Mouse (Mus musculus): ENCODE results near the gene Tep1.
"Not testable (repeated sequence)": the region's sequence is repeated elsewhere in the genome, so short reads cannot be mapped to it uniquely, and the experiment has no call there.

Gene Tep1

DNA sequence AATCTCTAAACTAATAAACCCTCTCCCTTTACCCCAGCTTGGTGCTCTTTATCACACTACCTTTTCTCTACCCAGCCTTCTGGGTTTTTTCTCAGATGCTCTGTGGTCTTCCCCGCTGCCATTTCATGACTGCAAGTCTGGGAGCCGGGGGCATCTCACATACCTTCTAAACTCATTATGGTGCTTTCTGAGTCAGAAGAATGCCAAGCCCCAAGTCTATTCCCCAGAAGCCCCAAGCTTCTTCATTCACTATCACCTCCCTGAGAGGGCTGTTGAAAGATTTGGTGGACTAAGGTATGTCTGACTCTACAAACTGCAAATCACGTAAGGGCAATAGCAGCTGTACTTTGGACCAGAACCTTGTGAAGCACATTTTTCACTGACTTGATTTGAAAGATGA, 3.4 kb downstream of the Tep1 start:
- no peak for DNase-seq

DNA sequence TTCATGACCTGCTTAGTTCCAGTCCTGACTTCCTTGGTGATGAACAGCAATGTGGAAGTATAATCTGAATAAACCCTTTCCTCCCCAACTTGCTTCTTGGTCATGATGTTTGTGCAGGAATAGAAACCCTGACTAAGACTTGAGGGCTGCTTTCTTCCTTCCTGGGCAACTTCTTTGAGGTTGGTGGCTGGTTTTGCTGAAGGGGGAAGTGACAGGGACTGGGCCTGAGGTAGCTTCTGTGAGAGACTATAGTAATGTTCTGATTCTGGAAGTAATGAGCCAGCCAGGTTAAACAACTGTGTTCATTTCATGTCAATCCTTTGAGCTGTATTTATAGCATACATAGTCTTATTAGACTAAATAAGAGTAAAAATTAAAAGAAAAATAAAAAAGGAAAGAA, 5.4 kb downstream of the Tep1 start:
- not testable (repeated sequence) for DNase-seq

DNA sequence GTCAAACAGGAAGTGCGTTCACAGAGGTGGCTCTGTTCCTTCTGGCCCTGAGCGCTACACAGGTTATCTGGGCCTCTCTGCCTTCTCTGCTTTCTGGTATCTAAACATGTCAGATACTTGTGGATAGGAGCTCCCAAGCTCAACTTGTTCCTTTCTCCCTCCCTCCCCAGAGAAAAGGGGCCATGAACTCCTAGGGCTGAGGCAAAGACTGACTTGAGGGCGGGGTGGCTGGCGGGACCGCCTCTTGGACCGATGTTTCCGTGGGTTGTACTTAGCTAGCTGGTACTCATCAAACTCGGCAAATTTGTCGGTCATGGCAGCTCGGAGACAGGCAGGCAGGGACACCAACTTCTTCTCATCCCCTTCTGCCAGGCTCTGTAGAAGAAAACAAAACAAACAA, 7.7 kb downstream of the Tep1 start:
- no peak for DNase-seq

DNA sequence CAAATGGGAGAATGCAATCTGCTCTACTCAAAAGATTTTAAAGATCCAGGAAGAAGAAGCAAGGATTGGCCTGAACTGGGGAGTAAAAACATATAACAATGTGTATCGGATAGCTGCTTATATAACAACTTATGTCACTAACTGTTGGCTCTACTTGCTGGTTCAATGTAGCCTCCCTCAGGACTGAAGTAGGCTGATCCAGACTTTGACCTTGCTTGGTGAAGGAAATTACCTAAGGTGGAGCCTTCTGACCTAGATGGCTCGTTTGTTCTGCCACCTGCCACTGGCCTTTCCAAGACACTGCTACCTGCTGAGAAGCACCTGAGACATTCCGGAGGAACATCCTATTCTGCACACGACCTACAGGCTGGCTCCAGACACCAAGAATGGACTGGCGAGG, 14.6 kb downstream of the Tep1 start:
- no peak for DNase-seq

DNA sequence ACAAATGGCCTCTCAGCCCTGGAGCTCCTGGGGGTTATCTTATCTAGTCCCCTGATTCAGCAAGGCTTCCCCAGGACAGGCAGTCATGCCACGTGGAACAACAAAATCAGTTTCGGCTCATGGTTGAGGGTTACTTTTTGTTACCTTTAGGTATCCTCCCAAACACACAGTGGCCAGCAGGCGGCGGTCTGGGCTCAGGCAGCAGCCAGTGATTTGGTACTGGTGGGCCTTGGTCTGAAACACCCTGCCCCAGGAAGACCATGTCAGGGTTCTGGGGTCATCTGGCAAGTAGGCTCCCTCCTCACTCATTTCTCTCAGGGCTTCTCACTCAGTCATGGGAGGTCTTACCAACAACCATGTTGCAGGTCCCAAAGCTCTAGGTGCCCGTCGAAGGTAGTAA, 33.1 kb downstream of the Tep1 start:
- no peak for DNase-seq

DNA sequence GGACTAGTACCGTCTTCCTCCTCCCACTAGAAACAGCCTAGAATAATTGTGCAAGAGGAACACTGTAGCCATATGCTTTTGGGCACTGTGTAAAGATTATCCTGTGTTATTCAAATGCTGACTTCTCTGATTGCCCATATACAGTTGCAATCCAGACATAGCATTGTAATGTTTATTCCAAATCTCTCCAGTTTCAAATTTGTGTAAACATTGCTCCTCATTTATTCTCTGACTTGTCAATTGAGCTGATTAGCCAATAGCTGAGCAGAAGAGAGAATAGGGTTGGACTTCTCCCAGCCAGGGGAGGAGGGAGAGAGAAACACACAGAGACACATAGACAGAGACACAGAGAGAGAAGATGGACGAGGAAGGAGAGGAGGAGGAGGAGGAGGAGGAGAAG, 35.9 kb downstream of the Tep1 start:
- no peak for DNase-seq

DNA sequence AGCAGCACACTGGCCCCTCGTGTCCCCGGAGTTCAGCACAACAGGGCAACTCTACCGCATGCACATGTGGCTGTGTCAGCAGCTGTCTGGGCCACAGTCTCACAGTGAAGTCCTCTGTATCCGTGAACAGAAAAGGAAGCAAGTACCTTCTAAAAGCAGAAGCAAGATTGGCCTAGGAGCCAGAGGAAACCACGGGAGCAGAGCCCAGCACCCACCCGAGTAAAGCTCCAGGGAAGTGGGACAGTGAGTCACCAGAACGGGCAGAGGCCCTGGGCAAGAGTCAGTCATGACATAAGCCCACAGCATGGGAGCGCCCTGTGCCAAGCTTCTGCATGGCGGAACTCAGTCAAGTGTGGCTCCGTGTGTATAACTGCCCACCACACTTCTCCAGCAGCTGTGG, 36.4 kb downstream of the Tep1 start:
- DNase-seq = no peak

DNA sequence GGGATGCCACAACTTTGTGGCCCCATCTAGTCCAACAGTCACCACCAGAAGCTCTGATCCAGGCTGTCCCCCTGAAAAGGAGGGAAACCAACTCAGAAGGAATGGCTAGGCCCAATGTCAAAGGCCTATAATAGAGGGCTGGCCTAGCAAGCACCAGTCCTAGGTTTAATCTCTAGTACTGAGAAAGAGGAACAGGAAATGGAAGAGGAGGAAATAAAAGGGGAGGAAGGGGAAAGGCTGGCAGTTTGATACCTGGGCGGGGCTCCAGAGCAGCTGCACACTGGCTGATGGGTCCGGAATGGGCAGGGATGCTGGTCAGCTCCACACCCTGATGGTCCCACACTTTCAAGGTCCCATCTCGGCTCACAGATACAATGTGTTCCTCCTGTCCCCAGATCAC, 40.5 kb downstream of the Tep1 start:
- DNase-seq = no peak

DNA sequence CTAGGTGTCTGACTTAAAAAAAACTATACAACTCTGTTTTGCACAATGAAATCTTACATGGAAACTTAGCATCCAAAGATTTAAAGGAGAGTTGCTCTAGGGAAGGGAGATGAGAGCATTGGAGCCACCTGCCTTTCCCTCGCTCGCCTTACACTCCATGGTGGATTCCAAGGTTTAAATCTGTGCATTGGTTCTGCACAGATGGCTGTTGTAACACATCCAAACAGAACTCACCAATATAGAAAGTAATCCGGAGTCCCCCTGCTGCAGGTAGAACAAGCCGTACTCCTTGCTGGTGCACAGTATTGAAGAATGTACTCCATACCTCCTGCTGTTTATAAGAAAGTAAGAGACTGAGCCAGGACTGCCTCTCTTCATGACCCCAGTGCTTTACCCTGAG, 43.8 kb downstream of the Tep1 start:
- DNase-seq = no peak

DNA sequence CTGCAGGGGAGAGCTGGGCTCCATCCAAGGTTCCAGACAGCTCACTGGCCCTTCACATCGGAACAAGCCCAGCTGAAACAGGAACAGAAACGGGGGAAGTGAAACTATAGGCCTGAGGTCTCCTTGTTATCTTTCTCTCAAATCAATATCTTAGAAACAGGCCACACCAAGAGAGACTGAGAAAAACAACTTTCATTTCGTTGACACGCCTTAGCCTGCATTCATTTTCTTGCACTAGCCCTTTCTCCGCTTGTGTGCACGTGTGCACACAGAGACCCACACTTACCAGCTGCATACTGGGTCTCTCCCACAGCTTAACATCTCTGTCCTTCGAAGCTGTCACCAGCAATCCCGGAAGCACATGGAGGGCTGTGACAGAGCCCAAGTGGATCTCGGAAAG, 46.1 kb downstream of the Tep1 start:
- no peak for DNase-seq

DNA sequence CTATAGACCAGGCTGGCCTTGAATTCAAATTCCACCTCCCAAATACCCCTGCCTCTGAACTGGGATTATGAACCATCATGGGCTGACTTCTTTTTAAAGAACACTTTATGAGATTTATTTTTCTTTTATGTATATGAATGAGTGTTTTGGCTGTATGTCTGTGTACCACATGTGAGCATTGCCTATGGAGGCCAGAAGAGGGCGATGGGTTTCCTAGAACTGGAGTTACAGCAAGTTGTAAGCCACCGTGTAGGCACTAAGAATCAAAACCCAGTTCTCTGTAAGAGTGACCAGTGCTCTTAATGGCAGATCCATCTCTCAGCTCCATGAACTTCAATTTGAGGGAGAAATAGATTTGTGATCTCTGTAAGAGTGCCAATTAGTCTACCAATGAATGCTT, 47.1 kb downstream of the Tep1 start:
- no peak for DNase-seq

DNA sequence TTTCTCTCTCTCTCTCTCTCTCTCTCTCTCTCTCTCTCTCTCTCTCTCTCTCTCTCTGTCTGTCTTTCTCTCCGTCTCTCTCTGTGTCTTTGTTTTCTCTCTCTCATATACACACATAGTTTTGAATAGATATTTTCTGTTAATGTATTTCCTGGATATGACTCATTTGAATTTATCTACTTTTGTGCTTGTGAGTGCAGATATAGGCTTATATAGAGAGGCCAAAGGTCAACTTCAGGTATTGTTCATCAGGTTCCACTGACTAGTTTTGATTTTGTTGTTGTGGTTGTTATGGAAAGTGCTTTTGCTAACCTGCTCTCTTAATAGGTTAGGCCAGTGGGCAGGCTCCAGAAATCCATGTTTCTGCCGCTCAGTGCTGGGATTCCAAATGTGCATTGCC, 57.3 kb downstream of the Tep1 start:
- DNase-seq = no peak

DNA sequence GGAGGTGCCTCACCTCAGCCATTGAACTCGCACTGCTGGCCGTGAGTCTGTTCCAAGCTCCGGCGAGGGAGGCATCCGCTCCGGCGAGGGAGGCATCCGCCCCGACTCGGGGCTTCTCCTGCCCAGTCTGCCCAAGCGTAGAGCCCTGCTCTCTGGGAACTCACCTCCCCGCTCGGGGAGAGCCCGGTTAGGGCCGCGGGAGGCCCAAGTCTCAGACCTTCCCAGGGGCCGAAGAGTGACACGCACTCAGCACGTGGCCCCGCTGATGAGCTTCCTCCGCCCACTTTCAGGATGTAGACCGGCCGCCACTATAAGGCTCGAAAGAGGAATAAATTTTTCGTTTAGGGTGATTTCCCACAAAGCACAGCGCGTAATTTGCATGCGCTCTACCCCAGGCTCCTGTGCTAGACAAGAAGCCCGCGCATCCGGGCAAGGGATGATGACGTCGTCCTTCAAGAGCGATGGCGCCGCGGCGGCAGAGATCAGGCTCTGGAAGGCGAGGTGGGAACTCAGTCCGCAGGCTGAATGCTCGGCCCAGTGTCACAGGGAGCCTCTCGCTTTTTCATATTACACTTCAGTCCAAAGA, 62.8 kb downstream of the Tep1 start, which contains the start of the genes Ccnb1ip1 and Parp2:
Gene Ccnb1ip1 (minus strand): TSS at position 246 of the 586 bp plus-strand sequence.
Gene Parp2 (plus strand): TSS at position 355 of the 586 bp plus-strand sequence.
- peak; percentile 95 to 97 for DNase-seq

DNA sequence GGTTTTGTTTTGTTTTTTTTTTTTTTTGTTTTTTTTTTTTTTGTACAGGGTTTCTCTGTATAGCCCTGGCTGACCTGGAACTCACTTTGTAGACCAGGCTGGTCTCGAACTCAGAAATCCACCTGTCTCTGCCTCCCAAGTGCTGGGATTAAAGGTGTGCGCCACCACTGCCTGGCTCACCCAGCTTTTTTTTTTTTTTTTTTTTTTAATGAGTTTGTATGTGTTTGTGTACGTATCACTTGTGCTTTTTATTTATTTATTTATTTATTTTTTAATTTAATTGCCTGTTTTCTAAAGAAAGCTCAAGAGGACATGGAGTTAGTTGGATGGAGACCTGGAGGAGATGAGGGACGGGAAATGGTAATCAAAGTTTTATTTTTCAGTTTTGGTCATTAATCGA, 63.9 kb downstream of the Tep1 start:
- DNase-seq = not testable (repeated sequence)

DNA sequence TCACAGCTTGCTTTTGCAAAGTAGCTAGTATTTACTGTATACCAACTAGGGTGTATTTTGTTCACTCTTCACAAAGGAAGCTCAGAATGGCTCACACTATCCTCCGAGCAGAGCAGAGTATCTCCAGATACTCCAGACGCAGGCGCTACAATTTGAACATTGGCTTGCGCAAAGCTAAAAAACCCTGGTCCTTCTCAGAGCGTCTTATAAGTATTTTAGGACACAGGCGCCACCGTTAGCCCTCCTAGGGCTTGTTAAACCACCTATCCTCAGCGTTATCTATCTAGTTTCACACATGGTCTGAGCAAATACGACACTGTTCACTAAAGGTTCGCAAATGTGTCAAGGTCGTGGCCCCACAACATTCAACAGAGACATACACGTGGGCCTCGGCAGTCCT, 65.7 kb downstream of the Tep1 start:
- DNase-seq = no peak

DNA sequence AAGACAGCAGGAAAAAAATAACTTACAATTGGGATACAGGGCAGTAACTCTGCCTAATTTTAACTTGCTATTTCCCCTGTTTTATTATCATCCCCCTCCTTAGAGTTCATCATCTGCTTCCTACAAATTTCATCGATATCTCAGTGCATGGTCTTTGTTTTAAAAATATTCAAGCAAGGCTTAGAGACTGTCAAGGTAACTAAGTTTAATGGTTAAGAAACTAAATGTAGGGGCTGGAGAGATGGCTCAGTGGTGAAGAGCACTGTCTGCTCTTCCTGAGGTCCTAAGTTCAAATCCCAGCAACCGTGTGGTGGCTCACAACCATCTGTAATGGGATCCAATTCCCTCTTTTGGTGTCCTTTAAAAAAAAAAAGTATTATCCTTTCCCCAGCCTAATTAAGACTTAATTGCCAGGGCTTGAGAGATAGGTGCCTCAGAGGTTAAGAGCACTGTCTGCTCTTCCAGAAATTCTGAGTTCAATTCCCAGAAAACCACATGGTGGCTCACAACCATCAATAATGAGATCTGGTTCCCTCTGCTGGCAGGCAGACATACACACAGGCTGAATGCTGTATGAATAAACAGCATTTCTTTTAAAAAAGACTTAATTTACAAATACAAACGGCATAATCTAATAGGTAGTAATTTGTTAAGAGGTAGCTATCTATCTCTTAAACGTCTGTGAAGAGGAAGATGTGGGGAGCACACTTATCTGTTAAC, 67.4 kb downstream of the Tep1 start:
- DNase-seq = no peak

DNA sequence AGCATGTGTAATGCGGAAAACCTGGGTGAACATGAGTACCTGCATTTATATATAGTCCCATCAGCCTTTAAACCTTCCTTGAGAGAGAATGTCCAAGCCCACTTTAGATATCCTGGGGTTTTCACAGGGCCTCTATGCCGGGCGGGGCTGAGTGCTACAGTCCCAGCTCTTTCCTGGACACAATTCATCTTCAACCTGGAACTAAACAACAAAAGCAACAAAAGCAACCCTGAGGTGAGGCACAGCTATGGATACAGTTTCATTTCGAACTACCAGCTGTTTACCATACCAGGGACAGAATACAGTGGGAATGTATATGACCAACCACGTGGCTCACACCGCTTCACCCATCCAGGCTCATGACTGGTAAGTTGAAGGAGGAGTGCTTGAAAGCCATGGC, 67.9 kb downstream of the Tep1 start:
- DNase-seq = no peak

DNA sequence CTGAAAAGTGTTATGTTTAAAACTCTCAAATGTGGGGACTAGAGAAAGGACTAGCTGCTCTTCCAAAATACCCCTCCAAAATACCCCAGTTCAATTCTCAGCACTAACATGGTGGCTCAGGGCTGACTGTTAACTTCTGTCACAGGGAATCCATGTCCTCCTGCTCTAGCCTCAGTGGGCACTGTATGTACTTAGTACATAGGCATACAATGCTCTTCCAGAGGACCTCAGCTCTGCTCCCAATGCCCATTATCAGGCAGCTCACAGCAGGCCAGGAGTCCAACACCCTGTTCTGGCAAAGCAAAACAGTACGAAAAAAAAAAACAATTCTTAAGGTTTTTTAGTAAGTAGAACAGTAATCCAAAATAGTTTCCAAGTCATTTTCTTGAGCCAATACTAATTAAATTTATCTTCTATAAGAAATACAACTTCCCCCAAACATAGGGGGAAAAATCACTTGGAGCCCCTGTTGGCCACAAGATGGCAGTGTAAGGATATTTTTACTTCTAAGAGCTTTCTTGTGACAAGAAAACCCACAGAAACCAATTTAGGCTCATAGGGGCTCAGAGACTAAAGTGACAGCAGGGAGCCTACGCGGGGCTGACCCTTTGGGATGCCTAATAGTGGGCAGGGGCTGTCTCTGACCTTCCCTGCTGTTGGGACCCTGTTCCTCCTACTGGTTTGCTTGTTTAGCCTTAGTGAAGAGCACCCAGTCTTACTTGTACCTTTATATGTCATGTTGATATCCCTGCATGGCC, 70.7 kb downstream of the Tep1 start:
- peak; percentile 14 to 22 for DNase-seq

DNA sequence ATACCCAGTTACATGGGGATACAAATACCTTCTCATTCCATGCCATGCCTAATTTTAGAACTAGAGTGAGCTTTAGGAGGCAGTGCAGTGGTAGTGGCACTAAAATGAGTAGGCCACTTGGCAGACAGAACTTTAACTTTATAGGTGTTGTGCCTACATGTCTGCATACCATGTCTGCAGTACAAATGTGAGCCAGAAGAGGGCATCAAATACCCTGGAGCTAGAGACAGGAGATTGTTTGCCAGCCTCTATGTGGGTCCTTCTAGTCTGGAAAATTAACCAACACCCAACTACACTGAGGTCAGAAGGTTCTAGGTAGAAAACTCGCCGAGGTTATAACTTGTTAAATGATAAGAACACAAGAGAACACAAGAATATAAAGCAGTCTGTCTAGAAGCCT, 71.8 kb downstream of the Tep1 start:
- no peak for DNase-seq

DNA sequence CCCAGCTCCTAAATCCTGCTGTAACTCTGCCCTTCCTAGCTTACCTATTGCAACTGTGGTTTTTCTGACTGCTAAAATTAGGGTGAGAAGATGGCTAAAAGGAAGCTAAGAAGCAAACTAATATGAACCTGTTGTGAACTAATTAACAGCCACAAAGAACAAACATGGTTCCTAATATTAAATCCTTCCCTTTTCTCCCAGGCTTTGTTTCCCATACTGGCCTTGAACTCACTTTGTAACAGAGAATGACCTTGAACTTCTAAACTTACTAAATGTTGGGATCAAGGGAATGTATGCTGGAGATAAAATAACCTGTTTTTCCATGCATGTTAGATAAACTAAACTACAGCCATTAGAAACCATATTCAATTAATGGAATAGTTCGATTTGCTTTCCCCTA, 73.9 kb downstream of the Tep1 start:
- DNase-seq = no peak

DNA sequence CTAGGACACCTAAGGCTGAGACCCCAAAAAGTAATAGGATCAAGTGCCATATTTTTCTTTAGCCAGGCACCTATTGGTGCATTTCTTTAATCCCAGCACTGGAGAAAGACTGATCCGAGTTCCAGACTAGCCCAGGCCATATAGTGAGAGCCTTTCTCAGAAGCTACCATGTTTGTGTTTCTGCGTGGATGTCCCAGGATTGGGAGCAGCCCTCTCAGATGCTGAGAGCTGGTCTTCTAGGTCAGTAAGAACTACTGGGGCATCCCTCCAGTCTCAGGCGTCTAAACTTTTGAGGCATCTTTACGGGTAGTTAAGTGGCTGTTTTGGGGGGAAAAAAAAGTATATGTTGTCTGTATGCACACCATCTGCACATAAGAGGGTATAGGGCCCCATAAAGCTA, 74.4 kb downstream of the Tep1 start:
- no peak for DNase-seq

DNA sequence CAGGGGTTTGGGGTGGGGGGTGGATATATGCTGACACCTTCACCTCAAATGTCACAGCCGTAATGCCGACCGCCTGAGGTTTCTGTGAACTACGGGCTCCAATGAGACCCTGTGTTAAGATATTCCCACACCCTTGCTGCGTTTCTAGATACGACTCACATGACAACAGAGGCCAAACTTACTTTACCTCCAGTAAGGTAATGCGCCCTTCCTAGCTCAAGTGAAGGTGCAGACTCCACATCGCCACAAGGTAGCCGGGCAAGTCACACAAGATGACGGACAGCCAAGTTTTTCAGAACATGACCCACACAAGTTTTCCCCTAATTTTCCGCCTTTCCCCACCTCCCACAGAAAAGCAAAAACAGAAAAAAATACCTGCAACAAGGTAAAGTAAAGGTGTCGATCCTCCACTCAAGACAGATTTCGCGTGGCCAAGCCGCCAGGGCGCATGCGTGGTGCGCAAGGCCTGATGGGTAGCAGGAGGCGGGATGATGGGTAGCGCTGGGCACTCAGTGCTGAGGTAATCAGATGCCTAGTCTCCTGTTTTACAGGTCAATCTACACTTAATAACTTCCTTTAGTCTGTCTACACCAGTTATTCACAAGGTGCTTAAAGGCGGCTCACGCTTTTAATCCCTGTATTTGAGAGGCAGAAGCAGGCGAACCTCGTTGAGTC, 75.0 kb downstream of the Tep1 start:
- no peak for DNase-seq

DNA sequence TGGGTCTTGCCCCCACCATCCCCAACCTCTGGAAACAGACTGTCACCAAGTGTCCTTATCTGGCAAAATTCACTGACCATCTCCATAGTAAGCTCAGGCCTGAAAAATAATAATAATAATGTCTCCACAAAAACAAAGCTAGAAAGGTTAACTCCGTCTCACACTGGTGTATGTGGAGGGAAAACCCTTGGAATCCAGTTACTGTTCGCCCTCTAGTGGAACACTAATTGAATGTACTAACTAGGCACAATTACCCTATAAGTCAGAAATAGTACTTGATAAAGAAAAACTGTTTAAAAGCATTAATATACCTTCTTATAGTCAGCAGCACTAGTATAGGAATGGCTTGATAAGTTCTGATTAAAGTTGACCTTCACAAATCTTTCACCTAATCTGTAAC, 82.2 kb downstream of the Tep1 start:
- no peak for DNase-seq

DNA sequence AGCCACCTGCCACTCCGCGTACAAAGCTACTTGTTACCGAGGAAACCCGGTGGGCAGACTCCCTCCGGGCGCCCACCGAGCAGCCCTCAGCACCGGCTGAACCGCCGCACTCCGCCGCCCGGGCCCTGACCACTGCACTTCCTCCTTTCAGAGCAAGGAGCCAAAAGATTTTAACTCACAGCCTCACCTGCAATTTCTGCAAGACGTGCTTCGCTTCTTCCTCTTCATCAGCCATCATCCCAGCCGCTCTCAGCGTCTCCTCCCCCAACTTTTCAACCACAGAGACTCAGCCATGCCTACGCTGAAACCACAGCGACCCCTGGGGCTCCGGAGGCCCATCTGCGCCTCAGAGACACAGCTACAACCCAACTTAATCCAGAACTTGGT, 85.1 kb downstream of the Tep1 start, which contains the start of gene Ttc5:
Gene Ttc5 (minus strand): TSS at position 269 of the 387 bp plus-strand sequence.
- DNase-seq = peak; percentile 87 to 93
